Mouse (Mus musculus) cortical plate, adult 2 months (tissue): ENCODE data around the gene Gpr137. TPM values are rescaled to one million over a fixed set of nuclear protein-coding genes. Genes with fewer than 3 reads are reported as not detected.

Experiments used
- H3K27ac ChIP-seq: fragments of 200-500 bp; 2 replicates; pipeline ENCODE4 v1.5.1; 2012; ENCODE audit warnings: low read length, control low read depth, inconsistent platforms; ENCODE audit not compliant: insufficient read depth
- H3K4me1 ChIP-seq: fragments of 200-500 bp; 2 replicates; pipeline ENCODE4 v1.6.1; 2011; ENCODE audit warnings: low read length; ENCODE audit not compliant: control insufficient read depth, insufficient read depth
- H3K4me3 ChIP-seq: fragments of 200-500 bp; 2 replicates; pipeline ENCODE4 v1.5.1; 2011; ENCODE audit warnings: mild to moderate bottlenecking, low read length, control low read depth; ENCODE audit not compliant: insufficient read depth
- CTCF ChIP-seq: fragments of 200-500 bp; IDR thresholded peaks from 2 replicates; pipeline ENCODE4 v1.5.1; 2011; ENCODE audit warnings: mild to moderate bottlenecking, control low read depth, low read length; ENCODE audit not compliant: insufficient read depth; ENCODE audit errors: extremely low read depth
- POLR2A ChIP-seq: fragments of 200-500 bp; IDR thresholded peaks from 2 replicates; pipeline ENCODE4 v1.6.1; 2011; ENCODE audit warnings: mild to moderate bottlenecking, low read length, control low read depth; ENCODE audit not compliant: insufficient read depth; ENCODE audit errors: extremely low read depth
- polyA plus RNA-seq: library from polyadenylated mRNA; depleted of rRNA; stranded (reverse); fragments of >200 nt; gene quantifications from 2 replicates; pipeline ENCODE4 v1.2.3, GENCODE M21; 2012

Gpr137 gene
- polyA plus RNA-seq, 1 experiment: 117 TPM

GRCm38 (mm10) chr19:6922901-6923735 is 19.2 kb downstream of the Gpr137 start:
- TF ChIP-seq POLR2A (no peak), CTCF (no peak)
- Histone ChIP-seq H3K27ac (peak overlapping the region; percentile 90), H3K4me3 (peak overlapping the region; percentile 43; the same call in 1 of the 2 replicates), H3K4me1 (peaks cover 6% of the 10 kb centered on the region; the same call in 1 of the 2 replicates)

- Histone ChIP-seq H3K27ac (peak within 1 kb of the TSS; percentile 90), H3K4me1 (peaks cover 6% of the 10 kb centered on the region; the same call in 1 of the 2 replicates), H3K4me3 (peak within 1 kb of the TSS; percentile 43)
- TF ChIP-seq CTCF (no peak), POLR2A (peak; percentile 68; the same call in 1 of the 2 replicates)
Observed at GRCm38 (mm10) chr19:6921647-6922567, 20.4 kb downstream of the Gpr137 start, which contains the start of gene Esrra. TSS of gene Esrra (minus strand) at chr19:6921813.

- Histone ChIP-seq H3K4me3 (peak overlapping the region; percentile 43), H3K27ac (peak overlapping the region; percentile 69; the same call in 1 of the 2 replicates), H3K4me1 (peaks cover 6% of the 10 kb centered on the region; the same call in 1 of the 2 replicates)
- TF ChIP-seq POLR2A (no peak), CTCF (no peak)
Observed at GRCm38 (mm10) chr19:6920741-6921636, 21.3 kb downstream of the Gpr137 start.

- TF ChIP-seq POLR2A: no peak
- no peak for TF ChIP-seq CTCF
- peaks cover 6% of the 10 kb centered on the region; the same call in 1 of the 2 replicates for H3K4me1 ChIP-seq
- no peak overlapping the region for H3K27ac ChIP-seq
- H3K4me3 ChIP-seq: peak overlapping the region; percentile 43
Observed at GRCm38 (mm10) chr19:6919876-6920740, 22.2 kb downstream of the Gpr137 start.

- H3K4me1 ChIP-seq: peaks cover 6% of the 10 kb centered on the region; the same call in 1 of the 2 replicates
- H3K4me3 ChIP-seq: peak overlapping the region; percentile 43; the same call in 1 of the 2 replicates
- TF ChIP-seq CTCF: no peak
- TF ChIP-seq POLR2A: no peak
- H3K27ac ChIP-seq: no peak overlapping the region
Observed at GRCm38 (mm10) chr19:6919431-6919830, 22.8 kb downstream of the Gpr137 start.

- TF ChIP-seq POLR2A: no peak
- TF ChIP-seq CTCF: no peak
- Histone ChIP-seq H3K4me3 (no peak overlapping the region), H3K27ac (no peak overlapping the region), H3K4me1 (peaks cover 6% of the 10 kb centered on the region; the same call in 1 of the 2 replicates)
Observed at GRCm38 (mm10) chr19:6918321-6918720, 24.0 kb downstream of the Gpr137 start.

GRCm38 (mm10) chr19:6916496-6916895 is 25.8 kb downstream of the Gpr137 start:
- TF ChIP-seq POLR2A: no peak
- no peak for TF ChIP-seq CTCF
- Histone ChIP-seq H3K4me1 (peaks cover 2% of the 10 kb centered on the region; the same call in 1 of the 2 replicates), H3K4me3 (no peak overlapping the region)

GRCm38 (mm10) chr19:6915276-6915675 is 27.0 kb downstream of the Gpr137 start:
- Histone ChIP-seq H3K27ac (no peak overlapping the region), H3K4me1 (peaks cover 2% of the 10 kb centered on the region; the same call in 1 of the 2 replicates), H3K4me3 (no peak overlapping the region)
- TF ChIP-seq POLR2A (no peak), CTCF (no peak)

More at GRCm38 (mm10) chr19:6916496-6916895, 25.8 kb downstream of the Gpr137 start:
- H3K27ac ChIP-seq: no peak overlapping the region
